ENCODE assay signal across 20 mouse cellular contexts in genomic region chr8:110959906-110960305, GRCm38 (mm10). TPM values are rescaled to one million over a fixed set of nuclear protein-coding genes. Genes with fewer than 3 reads are reported as not detected.
DNase-seq lines count a peak whose midpoint lies in the region; TF ChIP-seq lines count a peak whose summit lies in the region.
"Had no signal": no experiment of that assay in that cellular context is flagged by ENCODE, and none has a peak within 500 bp of the region (broad histone marks: within the 10 kb centered on the region; RNA-seq: fewer than 3 reads in every experiment).

No protein-coding gene starts in this region.

- intact Hi-C loops in left cerebral cortex, postnatal 4 days (cut with DNase I) = loop anchor here (5.0 kb wide), 1 partner anchor 33 kb away; no protein-coding TSS in a partner anchor

- TF ChIP-seq CTCF in cerebellum, adult 2 months (IDR thresholded peaks at IDR 0.05; ENCODE audit: borderline replicate concordance, insufficient read depth, low read depth, low read length) = no peak

- peak overlapping the region; percentile 43 for H3K4me3 ChIP-seq in cerebellum, adult 2 months (replicated peaks; ENCODE audit: insufficient read depth, low read depth, low read length)
- H3K4me3 ChIP-seq: embryonic facial prominence, embryonic 15.5 days; erythroblast, embryonic 14.5 days; forebrain, embryonic 10.5 days; heart, embryonic 10.5 days; hindbrain, embryonic 12.5 days had no signal

- 13% methylated on average over 6 of the region's 6 CpGs for WGBS in cerebellum, adult 2 months

- TF ChIP-seq POLR2A in cerebellum, adult 2 months (IDR thresholded peaks at IDR 0.05; ENCODE audit: borderline replicate concordance, insufficient read depth, low read length) = no peak

- no peaks in the 10 kb centered on the region for H3K27me3 ChIP-seq in cerebellum, adult 2 months (ENCODE audit: control insufficient read depth, insufficient read depth, low read length)
- H3K27me3 ChIP-seq: embryonic facial prominence, embryonic 15.5 days; hindbrain, embryonic 12.5 days had no signal

- DNase-seq in left cerebral cortex, postnatal 4 days = peak; percentile 83
- no peak for DNase-seq in left cerebral cortex, adult 8-10 months (ENCODE audit: low spot score in 2 of 2)
- peak; percentile 92 to 98 for DNase-seq in cerebellum, adult 2 months
- DNase-seq in cerebellum, postnatal 10 days = peak; percentile 93 to 96
- DNase-seq in ovary, postnatal 10 days (ENCODE audit: low spot score) = no peak
- no peak for DNase-seq in kidney, postnatal 4 days
- DNase-seq in adipocyte (ENCODE audit: low spot score) = no peak
- no peak for DNase-seq in kidney, adult 11 months
- DNase-seq: adrenal gland, adult 2 months; adrenal gland, postnatal 25 days; embryo, embryonic 11 days; gastrocnemius, postnatal 36 days; heart, adult 18-20 months; heart, postnatal 10 days; heart, postnatal 4 days had no signal

- H3K27ac ChIP-seq in cerebellum, adult 2 months (ENCODE audit: insufficient read depth, low read length) = peak overlapping the region; percentile 96
- H3K27ac ChIP-seq: embryonic facial prominence, embryonic 15.5 days; forebrain, embryonic 10.5 days; heart, embryonic 10.5 days; hindbrain, embryonic 12.5 days had no signal

- peaks cover 40% of the 10 kb centered on the region for H3K4me1 ChIP-seq in cerebellum, adult 2 months (ENCODE audit: control insufficient read depth, insufficient read depth, low read length)

RNA-seq across cellular contexts. Expression of gene Ddx19a, which starts 37.7 kb away (rescaled TPM):
- 10 to 100 TPM; 43.2 to 44.0 TPM for total RNA-seq in left cerebral cortex, postnatal 4 days (2021)
- 10 to 100 TPM; 24.6 to 27.5 (median 26.4) TPM for total RNA-seq in left cerebral cortex, adult 8-10 months (2022)
- 29.4 and 32.1 TPM in 2 replicates for polyA plus RNA-seq in cerebellum, adult 2 months (2012; rRNA removed)

RNA-seq across cellular contexts. Expression of gene St3gal2, which starts 40.2 kb away (rescaled TPM):
- total RNA-seq in left cerebral cortex, postnatal 4 days (2021) = 10 to 100 TPM; 78.9 to 80.6 TPM
- 10 to 100 TPM; 87.8 to 95.6 (median 94.6) TPM for total RNA-seq in left cerebral cortex, adult 8-10 months (2022)
- 81.1 and 88.6 TPM in 2 replicates for polyA plus RNA-seq in cerebellum, adult 2 months (2012; rRNA removed)

RNA-seq across cellular contexts. Expression of gene Fuk, which starts 57.6 kb away (rescaled TPM):
- total RNA-seq in left cerebral cortex, postnatal 4 days (2021) = 1 to 10 TPM; 7.8 to 7.9 TPM
- 10 to 100 TPM; 16.7 to 20.2 (median 19.4) TPM for total RNA-seq in left cerebral cortex, adult 8-10 months (2022)
- polyA plus RNA-seq in cerebellum, adult 2 months (2012; rRNA removed) = 27.1 and 31.0 TPM in 2 replicates

Comparison
In these comparisons a context has a peak if more than half of its experiments do, and no peak if none do; other contexts are left out.
1. DNase-seq: peak in left cerebral cortex, postnatal 4 days (single experiment), cerebellum, adult 2 months (2 of 2) and cerebellum, postnatal 10 days (2 of 2); none in left cerebral cortex, adult 8-10 months (0 of 2), ovary, postnatal 10 days (single experiment), kidney, postnatal 4 days (0 of 2), adipocyte (single experiment) and kidney, adult 11 months (single experiment).